Mouse (Mus musculus) liver (tissue): ENCODE measurements around the gene Cabin1.
A peak's percentile ranks its signal among the peaks of the same experiment; 100 is the strongest.

Experiments
- DNase-seq: peaks from one replicate; pipeline ENCODE4 v3.0.0-alpha.2; 2020; ENCODE audit warnings: mixed read lengths

The Cabin1 gene

GRCm38 (mm10) chr10:75662575-75662974 lies 101.6 kb downstream of the Cabin1 start:
- DNase-seq = no peak

GRCm38 (mm10) chr10:75661876-75662275 lies 102.3 kb downstream of the Cabin1 start:
- no peak for DNase-seq

- DNase-seq = no peak
Measured at GRCm38 (mm10) chr10:75661381-75661780, 102.8 kb downstream of the Cabin1 start.

- DNase-seq = no peak
Measured at GRCm38 (mm10) chr10:75657772-75658171, 106.4 kb downstream of the Cabin1 start.

- no peak for DNase-seq
Measured at GRCm38 (mm10) chr10:75657165-75657564, 107.0 kb downstream of the Cabin1 start.

GRCm38 (mm10) chr10:75654053-75654452 lies 110.1 kb downstream of the Cabin1 start:
- DNase-seq = no peak

- no peak for DNase-seq
Measured at GRCm38 (mm10) chr10:75651381-75652068, 112.6 kb downstream of the Cabin1 start.

- no peak for DNase-seq
Measured at GRCm38 (mm10) chr10:75650306-75650902, 113.7 kb downstream of the Cabin1 start.

GRCm38 (mm10) chr10:75649406-75649995 lies 114.6 kb downstream of the Cabin1 start:
- no peak for DNase-seq

GRCm38 (mm10) chr10:75649001-75649400 lies 115.1 kb downstream of the Cabin1 start:
- DNase-seq = no peak

- no peak for DNase-seq
Measured at GRCm38 (mm10) chr10:75648091-75648490, 116.0 kb downstream of the Cabin1 start.

- DNase-seq = no peak
Measured at GRCm38 (mm10) chr10:75647362-75647761, 116.8 kb downstream of the Cabin1 start.

- no peak for DNase-seq
Measured at GRCm38 (mm10) chr10:75646406-75646805, 117.7 kb downstream of the Cabin1 start.

- no peak for DNase-seq
Measured at GRCm38 (mm10) chr10:75645616-75646015, 118.5 kb downstream of the Cabin1 start.

GRCm38 (mm10) chr10:75643741-75644343 lies 120.3 kb downstream of the Cabin1 start, which contains the start of gene Susd2:
Susd2 (minus strand) TSS chr10:75644008.
- peak; percentile 88 for DNase-seq

- no peak for DNase-seq
Measured at GRCm38 (mm10) chr10:75642891-75643290, 121.2 kb downstream of the Cabin1 start.

GRCm38 (mm10) chr10:75642436-75642835 lies 121.7 kb downstream of the Cabin1 start:
- no peak for DNase-seq

GRCm38 (mm10) chr10:75641721-75642222 lies 122.4 kb downstream of the Cabin1 start:
- DNase-seq = no peak

- no peak for DNase-seq
Measured at GRCm38 (mm10) chr10:75637711-75638110, 126.4 kb downstream of the Cabin1 start.

- no peak for DNase-seq
Measured at GRCm38 (mm10) chr10:75636084-75636786, 127.9 kb downstream of the Cabin1 start.

- peak; percentile 87 for DNase-seq
Measured at GRCm38 (mm10) chr10:75635693-75636055, 128.5 kb downstream of the Cabin1 start.

GRCm38 (mm10) chr10:75635019-75635692 lies 129.0 kb downstream of the Cabin1 start:
- no peak for DNase-seq
